Mouse (Mus musculus): ENCODE results near the gene Dmkn. TPM values are rescaled to one million over a fixed set of nuclear protein-coding genes. Genes with fewer than 3 reads are reported as not detected.

Dmkn gene
- polyA plus RNA-seq, 1 experiment: 0.99 TPM

DNA sequence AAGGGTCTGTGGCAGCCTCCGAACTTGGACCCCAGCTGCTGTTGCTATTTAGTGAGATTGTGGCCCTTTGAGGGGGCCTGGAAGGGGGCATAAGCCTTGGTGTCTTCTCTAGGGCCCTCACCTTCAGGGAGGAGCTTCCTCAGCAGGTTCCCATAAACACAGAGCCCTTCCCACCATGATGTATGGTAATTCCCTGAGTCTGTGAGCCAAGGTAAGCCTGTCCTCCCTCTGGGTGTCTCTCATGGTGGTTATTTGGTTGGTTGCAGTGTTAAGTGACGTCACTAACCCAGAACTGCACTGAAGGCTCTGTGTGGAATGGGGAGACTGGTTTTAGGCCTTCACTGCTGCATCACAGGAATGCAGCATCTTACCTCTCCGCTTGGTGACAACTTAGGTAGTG is 65.9 kb downstream of the Dmkn start:
- H3K9ac ChIP-seq (ENCODE audit: low read depth, poor library complexity, severe bottlenecking): no peak overlapping the region
- peaks cover 3% of the 10 kb centered on the region for H3K9me3 ChIP-seq (replicated peaks; ENCODE audit: control insufficient read depth, insufficient read depth, low read length, poor library complexity, severe bottlenecking)
- H3K4me3 ChIP-seq (ENCODE audit: low read depth, low read length): no peak overlapping the region
- H3K36me3 ChIP-seq (ENCODE audit: control insufficient read depth, insufficient read depth, low read length, poor library complexity, severe bottlenecking): no peaks in the 10 kb centered on the region
- no peaks in the 10 kb centered on the region for H3K27me3 ChIP-seq (ENCODE audit: control insufficient read depth, insufficient read depth, low read length, poor library complexity, severe bottlenecking)
- TF ChIP-seq CTCF (IDR thresholded peaks at IDR 0.05; ENCODE audit: low read depth, low read length) (no peak), POLR2A (IDR thresholded peaks at IDR 0.05; ENCODE audit: insufficient read depth, low read length) (no peak), EP300 (IDR thresholded peaks at IDR 0.05; ENCODE audit: insufficient read depth, low read depth, low read length) (no peak)
- peaks cover 6% of the 10 kb centered on the region for H3K4me1 ChIP-seq (ENCODE audit: control insufficient read depth, insufficient read depth, low read length)
- peak overlapping the region; percentile 89 for H3K27ac ChIP-seq (ENCODE audit: insufficient read depth, low read length)

Other genes with a start within 250 kb of the Dmkn start
- 6.0 and 6.5 TPM in 2 replicates for gene Arhgap33, start 228.7 kb upstream of the Dmkn start, polyA plus RNA-seq (2011; ENCODE audit: insufficient read depth, insufficient read length, low read depth, missing spikeins)
- gene Hspb6, start 211.6 kb upstream of the Dmkn start, polyA plus RNA-seq (2011; ENCODE audit: insufficient read depth, insufficient read length, low read depth, missing spikeins): 6.4 and 7.0 TPM in 2 replicates
- 16.8 and 17.3 TPM in 2 replicates for gene Proser3, start 211.5 kb upstream of the Dmkn start, polyA plus RNA-seq (2011; ENCODE audit: insufficient read depth, insufficient read length, low read depth, missing spikeins)
- 23.3 and 29.3 TPM in 2 replicates for gene Lin37, start 203.9 kb upstream of the Dmkn start, polyA plus RNA-seq (2011; ENCODE audit: insufficient read depth, insufficient read length, low read depth, missing spikeins)
- gene U2af1l4, start 200.5 kb upstream of the Dmkn start, polyA plus RNA-seq (2011; ENCODE audit: insufficient read depth, insufficient read length, low read depth, missing spikeins): 50.9 and 73.9 TPM in 2 replicates
- 1.8 and 1.9 TPM in 2 replicates for gene Gm49396, start 200.4 kb upstream of the Dmkn start, polyA plus RNA-seq (2011; ENCODE audit: insufficient read depth, insufficient read length, low read depth, missing spikeins)
- gene Psenen, start 200.1 kb upstream of the Dmkn start, polyA plus RNA-seq (2011; ENCODE audit: insufficient read depth, insufficient read length, low read depth, missing spikeins): 99.8 and 107 TPM in 2 replicates
- 0.72 TPM in 1 of 2 replicates, not detected in the other for gene Igflr1, start 198.3 kb upstream of the Dmkn start, polyA plus RNA-seq (2011; ENCODE audit: insufficient read depth, insufficient read length, low read depth, missing spikeins)
- gene Kmt2b, start 175.0 kb upstream of the Dmkn start, polyA plus RNA-seq (2011; ENCODE audit: insufficient read depth, insufficient read length, low read depth, missing spikeins): 70.2 and 81.4 TPM in 2 replicates
- gene Zbtb32, start 164.8 kb upstream of the Dmkn start, polyA plus RNA-seq (2011; ENCODE audit: insufficient read depth, insufficient read length, low read depth, missing spikeins): 20.3 and 22.7 TPM in 2 replicates
- 2.5 and 2.8 TPM in 2 replicates for gene Upk1a, start 150.9 kb upstream of the Dmkn start, polyA plus RNA-seq (2011; ENCODE audit: insufficient read depth, insufficient read length, low read depth, missing spikeins)
- 540 and 569 TPM in 2 replicates for gene Cox6b1, start 137.6 kb upstream of the Dmkn start, polyA plus RNA-seq (2011; ENCODE audit: insufficient read depth, insufficient read length, low read depth, missing spikeins)
- 2.8 and 3.3 TPM in 2 replicates for gene Etv2, start 127.9 kb upstream of the Dmkn start, polyA plus RNA-seq (2011; ENCODE audit: insufficient read depth, insufficient read length, low read depth, missing spikeins)
- gene Rbm42, start 113.4 kb upstream of the Dmkn start, polyA plus RNA-seq (2011; ENCODE audit: insufficient read depth, insufficient read length, low read depth, missing spikeins): 42.3 and 47.0 TPM in 2 replicates
- 16.9 and 17.8 TPM in 2 replicates for gene Haus5, start 98.8 kb upstream of the Dmkn start, polyA plus RNA-seq (2011; ENCODE audit: insufficient read depth, insufficient read length, low read depth, missing spikeins)
- gene Pmis2, start 92.2 kb upstream of the Dmkn start, polyA plus RNA-seq (2011; ENCODE audit: insufficient read depth, insufficient read length, low read depth, missing spikeins): not detected in 2 replicates
- not detected in 2 replicates for gene 2200002J24Rik, start 64.8 kb upstream of the Dmkn start, polyA plus RNA-seq (2011; ENCODE audit: insufficient read depth, insufficient read length, low read depth, missing spikeins)
- 1.4 and 1.6 TPM in 2 replicates for gene Atp4a, start 51.5 kb upstream of the Dmkn start, polyA plus RNA-seq (2011; ENCODE audit: insufficient read depth, insufficient read length, low read depth, missing spikeins)
- gene Tmem147, start 34.2 kb upstream of the Dmkn start, polyA plus RNA-seq (2011; ENCODE audit: insufficient read depth, insufficient read length, low read depth, missing spikeins): 66.7 and 75.8 TPM in 2 replicates
- gene Gapdhs, start 20.1 kb upstream of the Dmkn start, polyA plus RNA-seq (2011; ENCODE audit: insufficient read depth, insufficient read length, low read depth, missing spikeins): not detected in 2 replicates
- gene Sbsn, start 12.3 kb upstream of the Dmkn start, polyA plus RNA-seq (2011; ENCODE audit: insufficient read depth, insufficient read length, low read depth, missing spikeins): 12.4 and 14.6 TPM in 2 replicates
- 5.0 and 9.1 TPM in 2 replicates for gene Krtdap, start 24.1 kb downstream of the Dmkn start, polyA plus RNA-seq (2011; ENCODE audit: insufficient read depth, insufficient read length, low read depth, missing spikeins)
- gene Ffar2, start 60.0 kb downstream of the Dmkn start, polyA plus RNA-seq (2011; ENCODE audit: insufficient read depth, insufficient read length, low read depth, missing spikeins): not detected in 2 replicates
- gene Ffar3, start 92.4 kb downstream of the Dmkn start, polyA plus RNA-seq (2011; ENCODE audit: insufficient read depth, insufficient read length, low read depth, missing spikeins): not detected in 2 replicates
- not detected in 2 replicates for gene Ffar1, start 97.8 kb downstream of the Dmkn start, polyA plus RNA-seq (2011; ENCODE audit: insufficient read depth, insufficient read length, low read depth, missing spikeins)
- gene Cd22, start 116.6 kb downstream of the Dmkn start, polyA plus RNA-seq (2011; ENCODE audit: insufficient read depth, insufficient read length, low read depth, missing spikeins): not detected in 2 replicates
- gene Mag, start 151.1 kb downstream of the Dmkn start, polyA plus RNA-seq (2011; ENCODE audit: insufficient read depth, insufficient read length, low read depth, missing spikeins): 0.85 TPM in 1 of 2 replicates, not detected in the other
- gene Hamp2, start 160.9 kb downstream of the Dmkn start, polyA plus RNA-seq (2011; ENCODE audit: insufficient read depth, insufficient read length, low read depth, missing spikeins): not detected in 2 replicates
- not detected in 2 replicates for gene Hamp, start 180.3 kb downstream of the Dmkn start, polyA plus RNA-seq (2011; ENCODE audit: insufficient read depth, insufficient read length, low read depth, missing spikeins)
- gene Usf2, start 193.0 kb downstream of the Dmkn start, polyA plus RNA-seq (2011; ENCODE audit: insufficient read depth, insufficient read length, low read depth, missing spikeins): 62.7 and 71.4 TPM in 2 replicates
- gene Lsr, start 209.7 kb downstream of the Dmkn start, polyA plus RNA-seq (2011; ENCODE audit: insufficient read depth, insufficient read length, low read depth, missing spikeins): 39.1 and 42.9 TPM in 2 replicates
- gene Fam187b, start 210.0 kb downstream of the Dmkn start, polyA plus RNA-seq (2011; ENCODE audit: insufficient read depth, insufficient read length, low read depth, missing spikeins): 3.4 and 3.5 TPM in 2 replicates

Data from ES-Bruce4 (cell line).